14 mouse cellular contexts compared by ENCODE assay signal in genomic region chr15:77886369-77887092, GRCm38 (mm10). TPM values are rescaled to one million over a fixed set of nuclear protein-coding genes. Genes with fewer than 3 reads are reported as not detected.
DNase-seq lines count a peak whose midpoint lies in the region; ATAC-seq and TF ChIP-seq lines count a peak whose summit lies in the region.
"Had no signal": no experiment of that assay in that cellular context is flagged by ENCODE, and none has a peak within 500 bp of the region (broad histone marks: within the 10 kb centered on the region; RNA-seq: fewer than 3 reads in every experiment).

No protein-coding gene starts in this region.

- ATAC-seq in kidney, postnatal 0 days (replicated peaks; ENCODE audit: low FRiP score, low read depth), result no peak
- no peak for ATAC-seq in hindbrain, embryonic 16.5 days

- H3K27me3 ChIP-seq in kidney, postnatal 0 days (ENCODE audit: insufficient read depth, low read length), result no peaks in the 10 kb centered on the region
- H3K27me3 ChIP-seq in embryonic facial prominence, embryonic 10.5 days (replicated peaks; ENCODE audit: low read depth, poor library complexity, severe bottlenecking), result no peaks in the 10 kb centered on the region
- no peaks in the 10 kb centered on the region for H3K27me3 ChIP-seq in hindbrain, embryonic 16.5 days (replicated peaks; ENCODE audit: control insufficient read depth, insufficient read depth, low read length)
- H3K27me3 ChIP-seq: embryonic facial prominence, embryonic 12.5 days; forebrain, embryonic 12.5 days had no signal

- H3K4me3 ChIP-seq in kidney, postnatal 0 days (replicated peaks; ENCODE audit: low read depth, low read length), result no peak overlapping the region
- H3K4me3 ChIP-seq in embryonic facial prominence, embryonic 10.5 days, result no peak overlapping the region
- H3K4me3 ChIP-seq in hindbrain, embryonic 16.5 days (ENCODE audit: low read length), result no peak overlapping the region
- H3K4me3 ChIP-seq: embryonic facial prominence, embryonic 12.5 days; forebrain, embryonic 12.5 days; gastrocnemius, adult 2 months; heart, adult 2 months had no signal

- no peaks in the 10 kb centered on the region for H3K36me3 ChIP-seq in kidney, postnatal 0 days (ENCODE audit: insufficient read depth, low read length)
- no peaks in the 10 kb centered on the region for H3K36me3 ChIP-seq in embryonic facial prominence, embryonic 10.5 days (replicated peaks)
- no peaks in the 10 kb centered on the region for H3K36me3 ChIP-seq in hindbrain, embryonic 16.5 days (ENCODE audit: control insufficient read depth, insufficient read depth, low read length)
- H3K36me3 ChIP-seq: embryonic facial prominence, embryonic 12.5 days; forebrain, embryonic 12.5 days had no signal

- H3K4me2 ChIP-seq in kidney, postnatal 0 days (ENCODE audit: low read length), result no peak overlapping the region
- H3K4me2 ChIP-seq in hindbrain, embryonic 16.5 days (ENCODE audit: low read length), result no peak overlapping the region
- H3K4me2 ChIP-seq: embryonic facial prominence, embryonic 12.5 days; forebrain, embryonic 12.5 days had no signal

- peak overlapping the region; percentile 60; the same call in 1 of the 2 replicates for H3K27ac ChIP-seq in kidney, postnatal 0 days
- H3K27ac ChIP-seq in embryonic facial prominence, embryonic 10.5 days (replicated peaks), result peak overlapping the region; percentile 51
- H3K27ac ChIP-seq in hindbrain, embryonic 16.5 days (ENCODE audit: low read depth, low read length), result no peak overlapping the region
- H3K27ac ChIP-seq: embryonic facial prominence, embryonic 12.5 days; forebrain, embryonic 12.5 days; gastrocnemius, adult 2 months; heart, adult 2 months; liver, embryonic 14.5 days had no signal

- H3K9me3 ChIP-seq in kidney, postnatal 0 days (replicated peaks; ENCODE audit: low read length), result no peaks in the 10 kb centered on the region
- H3K9me3 ChIP-seq in embryonic facial prominence, embryonic 10.5 days, result no peaks in the 10 kb centered on the region
- H3K9me3 ChIP-seq in hindbrain, embryonic 16.5 days (ENCODE audit: control insufficient read depth, low read length), result no peaks in the 10 kb centered on the region
- H3K9me3 ChIP-seq: embryonic facial prominence, embryonic 12.5 days; forebrain, embryonic 12.5 days had no signal

- TF ChIP-seq CTCF in kidney, postnatal 0 days (IDR thresholded peaks at IDR 0.05; ENCODE audit: low read depth), result no peak

- peak; percentile 67 for DNase-seq in kidney, postnatal 0 days (ENCODE audit: low spot score)
- no peak for DNase-seq in kidney, adult 18-20 months
- DNase-seq in 3134 (ENCODE audit: extremely low read depth, insufficient read length, low spot score) (peak; percentile 34), 416B (ENCODE audit: low read depth) (peak; percentile 98)
- no peak for DNase-seq in embryonic facial prominence, embryonic 10.5 days (ENCODE audit: low spot score)
- DNase-seq in B cell, adult 2 months, result no peak
- DNase-seq in testis, postnatal 10 days (ENCODE audit: low spot score), result no peak
- DNase-seq: cerebellum, adult 9-10 months; gastrocnemius, adult 2 months; heart, adult 2 months had no signal

- H3K4me1 ChIP-seq in kidney, postnatal 0 days (replicated peaks; ENCODE audit: insufficient read depth, low read length), result peaks cover 20% of the 10 kb centered on the region; the same call in 1 of the 2 replicates
- peaks cover 57% of the 10 kb centered on the region for H3K4me1 ChIP-seq in embryonic facial prominence, embryonic 10.5 days
- no peaks in the 10 kb centered on the region for H3K4me1 ChIP-seq in hindbrain, embryonic 16.5 days (ENCODE audit: control insufficient read depth, insufficient read depth, low read depth, low read length)

- 75% methylated on average over 5 of the region's 5 CpGs for WGBS in kidney, postnatal 0 days
- 94% methylated on average over 4 of the region's 5 CpGs for WGBS in embryonic facial prominence, embryonic 10.5 days
- 72% methylated on average over 5 of the region's 5 CpGs for WGBS in hindbrain, embryonic 16.5 days

- H3K9ac ChIP-seq in kidney, postnatal 0 days (ENCODE audit: low read depth, low read length), result no peak overlapping the region
- no peak overlapping the region for H3K9ac ChIP-seq in hindbrain, embryonic 16.5 days (ENCODE audit: low read depth, low read length)
- H3K9ac ChIP-seq: embryonic facial prominence, embryonic 12.5 days; forebrain, embryonic 12.5 days; liver, embryonic 14.5 days had no signal

RNA-seq across cellular contexts. Expression of gene Txn2, which starts 42.3 kb away (rescaled TPM):
- polyA plus RNA-seq in kidney, postnatal 0 days (2015; fragmentation: Nextera tagmentation; extraction: Ambion mirVana), result 245 and 253 TPM in 2 replicates
- polyA plus RNA-seq in embryonic facial prominence, embryonic 10.5 days (2016; fragmentation: Nextera tagmentation; extraction: Ambion mirVana), result 287 and 289 TPM in 2 replicates
- polyA plus RNA-seq in hindbrain, embryonic 16.5 days (2015; fragmentation: Nextera tagmentation; extraction: Ambion mirVana), result 215 and 216 TPM in 2 replicates

RNA-seq across cellular contexts. Expression of gene Myh9, which starts 44.6 kb away (rescaled TPM):
- 52.9 and 57.2 TPM in 2 replicates for polyA plus RNA-seq in kidney, postnatal 0 days (2015; fragmentation: Nextera tagmentation; extraction: Ambion mirVana)
- 45.7 and 46.9 TPM in 2 replicates for polyA plus RNA-seq in embryonic facial prominence, embryonic 10.5 days (2016; fragmentation: Nextera tagmentation; extraction: Ambion mirVana)
- 8.4 and 11.8 TPM in 2 replicates for polyA plus RNA-seq in hindbrain, embryonic 16.5 days (2015; fragmentation: Nextera tagmentation; extraction: Ambion mirVana)

Comparison
In these comparisons a context has a peak if more than half of its experiments do, and no peak if none do; other contexts are left out.
1. DNase-seq: peak in kidney, postnatal 0 days (single experiment), 3134 (single experiment) and 416B (single experiment); none in kidney, adult 18-20 months (single experiment), embryonic facial prominence, embryonic 10.5 days (single experiment), B cell, adult 2 months (0 of 2) and testis, postnatal 10 days (single experiment).